Mouse (Mus musculus) midbrain, embryonic 14.5 days (tissue): Measurements from ENCODE around the gene Myo1b. TPM values are rescaled to one million over a fixed set of nuclear protein-coding genes. Genes with fewer than 3 reads are reported as not detected.

Experiments
- ATAC-seq: fragments of 200-750 bp; cut with Nextera tagmentation; 2 replicates; pipeline ENCODE4 v1.8.0; 2017; ENCODE audit warnings: moderate number of reproducible peaks, moderate library complexity; ENCODE audit not compliant: low FRiP score, low TSS enrichment
- DNase-seq: peaks from one replicate; pipeline ENCODE4 v3.0.0-alpha.2; 2015
- H3K27ac ChIP-seq: fragments of 300-500 bp; sonication (generic); replicated peaks from 2 replicates; pipeline ENCODE4 v1.5.1; 2014; ENCODE audit warnings: mild to moderate bottlenecking, low read depth, low read length, moderate library complexity
- H3K27me3 ChIP-seq: fragments of 300-500 bp; sonication (generic); 2 replicates; pipeline ENCODE4 v1.6.1; 2014; ENCODE audit warnings: low read length, control low read depth, mixed read lengths; ENCODE audit not compliant: control insufficient read depth, insufficient read depth
- H3K36me3 ChIP-seq: fragments of 300-500 bp; sonication (generic); 2 replicates; pipeline ENCODE4 v1.6.1; 2014; ENCODE audit warnings: low read length, control low read depth; ENCODE audit not compliant: control insufficient read depth, insufficient read depth
- H3K4me1 ChIP-seq: fragments of 300-500 bp; sonication (generic); 2 replicates; pipeline ENCODE4 v1.6.1; 2014; ENCODE audit warnings: mild to moderate bottlenecking, antibody characterized with exemption, low read length, control low read depth; ENCODE audit not compliant: control insufficient read depth, insufficient read depth
- H3K4me2 ChIP-seq: fragments of 300-500 bp; sonication (generic); 2 replicates; pipeline ENCODE4 v1.6.1; 2014; ENCODE audit warnings: mild to moderate bottlenecking, low read length, moderate library complexity
- H3K4me3 ChIP-seq: fragments of 300-500 bp; sonication (generic); replicated peaks from 2 replicates; pipeline ENCODE4 v1.5.1; 2014; ENCODE audit warnings: low read depth, low read length
- H3K9ac ChIP-seq: fragments of 300-500 bp; sonication (generic); replicated peaks from 2 replicates; pipeline ENCODE4 v1.6.1; 2014; ENCODE audit warnings: mild to moderate bottlenecking, low read length, moderate library complexity
- H3K9me3 ChIP-seq: fragments of 300-500 bp; sonication (generic); 2 replicates; pipeline ENCODE4 v1.6.1; 2016; ENCODE audit warnings: low read length, control low read depth, mixed read lengths; ENCODE audit not compliant: control insufficient read depth
- WGBS: fragments of 180-500 bp; shearing (Covaris S2); extraction: QIAGEN DNeasy Blood & Tissue Kit; methylation state at CpG from one replicate; pipeline ENCODE4 v1.1.7; 2014; 5-methylcytosine and 5-hydroxymethylcytosine counted together
- polyA plus RNA-seq: library from polyadenylated mRNA; unstranded; fragments of >200 nt; fragmentation: Nextera tagmentation; extraction: Ambion mirVana; gene quantifications from 2 replicates; pipeline ENCODE4 v1.2.1, GENCODE M21; 2014

Myo1b gene
- polyA plus RNA-seq, 1 experiment from 2014 or later, result 93.1 TPM

- ATAC-seq (no peak), DNase-seq (peak; percentile 48)
- no peak overlapping the region for H3K27ac ChIP-seq
- H3K4me2 ChIP-seq, result no peak overlapping the region
- no peaks in the 10 kb centered on the region for H3K9me3 ChIP-seq
- no peak overlapping the region for H3K4me3 ChIP-seq
- H3K36me3 ChIP-seq, result no peaks in the 10 kb centered on the region
- peaks cover 36% of the 10 kb centered on the region for H3K4me1 ChIP-seq
- 19% methylated on average over 8 of the region's 8 CpGs for WGBS
- no peaks in the 10 kb centered on the region for H3K27me3 ChIP-seq
- H3K9ac ChIP-seq, result no peak overlapping the region
Measured at GRCm38 (mm10) chr1:51907821-51908220, 8.1 kb downstream of the Myo1b start.

GRCm38 (mm10) chr1:51906206-51906906 is 9.5 kb downstream of the Myo1b start:
- Histone ChIP-seq H3K4me2 (no peak overlapping the region), H3K4me1 (peaks cover 34% of the 10 kb centered on the region)
- WGBS, result 90% methylated on average over 8 of the region's 8 CpGs

DNA sequence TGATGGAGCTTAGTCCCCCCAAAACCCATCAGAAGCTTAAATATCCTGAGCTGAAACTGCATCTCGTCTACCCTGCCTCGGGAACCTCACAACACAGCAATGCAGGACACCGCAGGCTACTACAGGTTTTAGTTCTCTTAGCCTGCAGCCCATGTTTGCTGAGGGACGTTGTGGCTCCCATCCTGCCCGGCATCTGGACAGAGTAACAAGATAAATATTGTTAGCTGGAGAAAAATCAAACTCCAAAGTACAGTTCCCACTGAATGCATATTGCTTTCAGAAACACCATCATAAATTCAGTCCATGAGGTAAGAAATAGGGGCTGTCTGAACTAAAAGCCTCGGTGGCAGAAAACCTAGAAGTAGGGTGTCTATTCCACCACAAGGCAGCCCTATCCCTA is 10.8 kb downstream of the Myo1b start:
- ATAC-seq, result no peak
- H3K9me3 ChIP-seq, result no peaks in the 10 kb centered on the region
- no peaks in the 10 kb centered on the region for H3K27me3 ChIP-seq
- H3K36me3 ChIP-seq, result no peaks in the 10 kb centered on the region
- H3K9ac ChIP-seq, result no peak overlapping the region
- peaks cover 25% of the 10 kb centered on the region for H3K4me1 ChIP-seq
- no peak overlapping the region for H3K27ac ChIP-seq
- no peak overlapping the region for H3K4me2 ChIP-seq
- WGBS, result 91% methylated on average over 6 of the region's 6 CpGs
- H3K4me3 ChIP-seq, result no peak overlapping the region
- no peak for DNase-seq

More at GRCm38 (mm10) chr1:51906206-51906906, 9.5 kb downstream of the Myo1b start:
- Histone ChIP-seq H3K27me3 (no peaks in the 10 kb centered on the region), H3K9ac (no peak overlapping the region), H3K27ac (no peak overlapping the region), H3K9me3 (no peaks in the 10 kb centered on the region), H3K4me3 (no peak overlapping the region), H3K36me3 (no peaks in the 10 kb centered on the region)
- ATAC-seq (no peak), DNase-seq (no peak)

DNA sequence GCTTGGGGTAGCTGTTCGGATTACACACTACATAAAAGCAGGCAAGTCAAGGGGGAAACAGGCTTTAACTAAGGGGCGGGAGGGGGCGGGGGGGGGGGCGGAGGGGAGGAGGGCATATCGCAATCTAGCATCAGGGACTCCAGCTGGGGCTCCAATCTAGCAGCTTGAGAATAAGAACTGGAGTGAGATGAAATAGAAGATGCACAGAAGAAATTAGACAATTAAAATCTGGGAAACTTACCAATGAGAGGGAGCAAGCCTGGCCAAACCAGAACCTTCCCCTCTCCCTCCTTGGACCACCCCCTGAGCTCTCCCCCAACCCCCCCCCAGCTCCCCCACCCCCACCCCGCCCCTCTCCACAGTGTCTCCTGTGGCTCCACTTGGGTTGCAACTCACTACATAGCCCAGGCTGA is 18.7 kb downstream of the Myo1b start:
- WGBS, result 34% methylated on average over 6 of the region's 6 CpGs

GRCm38 (mm10) chr1:51895961-51896360 is 19.9 kb downstream of the Myo1b start:
- H3K27me3 ChIP-seq, result no peaks in the 10 kb centered on the region
- ATAC-seq, result no peak
- WGBS, result 23% methylated on average over 10 of the region's 10 CpGs

More for the DNA sequence above, 18.7 kb downstream of the Myo1b start:
- Histone ChIP-seq H3K36me3 (no peaks in the 10 kb centered on the region), H3K27me3 (no peaks in the 10 kb centered on the region), H3K27ac (no peak overlapping the region), H3K4me1 (peaks cover 5% of the 10 kb centered on the region; the same call in 1 of the 2 replicates), H3K9ac (no peak overlapping the region), H3K9me3 (no peaks in the 10 kb centered on the region), H3K4me2 (no peak overlapping the region), H3K4me3 (no peak overlapping the region)
- DNase-seq (no peak), ATAC-seq (no peak)

GRCm38 (mm10) chr1:51894721-51895120 is 21.1 kb downstream of the Myo1b start:
- no peak for DNase-seq
- ATAC-seq, result no peak
- Histone ChIP-seq H3K27me3 (no peaks in the 10 kb centered on the region), H3K9me3 (no peaks in the 10 kb centered on the region), H3K9ac (no peak overlapping the region), H3K27ac (no peak overlapping the region), H3K4me1 (peaks cover 5% of the 10 kb centered on the region; the same call in 1 of the 2 replicates), H3K4me3 (no peak overlapping the region), H3K36me3 (no peaks in the 10 kb centered on the region), H3K4me2 (no peak overlapping the region)
- 81% methylated on average over 3 of the region's 3 CpGs for WGBS

More at GRCm38 (mm10) chr1:51895961-51896360, 19.9 kb downstream of the Myo1b start:
- Histone ChIP-seq H3K36me3 (no peaks in the 10 kb centered on the region), H3K4me2 (0 out of 2 replicates have a peak overlapping the region, but pooled peaks have one; percentile 8), H3K4me1 (peaks cover 5% of the 10 kb centered on the region; the same call in 1 of the 2 replicates), H3K9ac (peak overlapping the region; percentile 16; the same call in 1 of the 2 replicates), H3K27ac (no peak overlapping the region), H3K4me3 (no peak overlapping the region), H3K9me3 (no peaks in the 10 kb centered on the region)
- no peak for DNase-seq

- no peak overlapping the region for H3K9ac ChIP-seq
- ATAC-seq (no peak), DNase-seq (no peak)
- H3K27ac ChIP-seq, result no peak overlapping the region
- H3K36me3 ChIP-seq, result no peaks in the 10 kb centered on the region
- H3K4me2 ChIP-seq, result no peak overlapping the region
- H3K4me1 ChIP-seq, result peaks cover 5% of the 10 kb centered on the region; the same call in 1 of the 2 replicates
- no peaks in the 10 kb centered on the region for H3K27me3 ChIP-seq
- H3K4me3 ChIP-seq, result no peak overlapping the region
- no peaks in the 10 kb centered on the region for H3K9me3 ChIP-seq
- WGBS, result 88% methylated on average over 16 of the region's 16 CpGs
Measured at GRCm38 (mm10) chr1:51893521-51894355, 22.1 kb downstream of the Myo1b start.

GRCm38 (mm10) chr1:51892005-51892404 is 23.9 kb downstream of the Myo1b start:
- peaks cover 15% of the 10 kb centered on the region for H3K4me1 ChIP-seq
- no peaks in the 10 kb centered on the region for H3K9me3 ChIP-seq
- no peak overlapping the region for H3K27ac ChIP-seq
- no peak for ATAC-seq
- no peak overlapping the region for H3K4me3 ChIP-seq
- H3K4me2 ChIP-seq, result no peak overlapping the region
- H3K27me3 ChIP-seq, result no peaks in the 10 kb centered on the region
- no peaks in the 10 kb centered on the region for H3K36me3 ChIP-seq
- no peak overlapping the region for H3K9ac ChIP-seq
- WGBS, result 97% methylated on average over 4 of the region's 4 CpGs
- DNase-seq, result no peak
